Mouse (Mus musculus) bone marrow, adult 2 months (tissue): Measurements from ENCODE around the gene Hoxb3. TPM values are rescaled to one million over a fixed set of nuclear protein-coding genes. Genes with fewer than 3 reads are reported as not detected.

Experiments
- H3K27ac ChIP-seq: fragments of 200-500 bp; 2 replicates; pipeline ENCODE4 v1.5.1; 2012; ENCODE audit warnings: low read depth, mild to moderate bottlenecking, control low read depth, inconsistent platforms, low read length; ENCODE audit not compliant: control insufficient read depth, poor library complexity, insufficient read depth
- H3K4me1 ChIP-seq: fragments of 200-500 bp; 2 replicates; pipeline ENCODE4 v1.6.1; 2011; ENCODE audit warnings: low read length; ENCODE audit not compliant: control insufficient read depth, insufficient read depth
- H3K4me3 ChIP-seq: fragments of 200-500 bp; replicated peaks from 2 replicates; pipeline ENCODE3; 2011; ENCODE audit warnings: mild to moderate bottlenecking, low read depth, low read length, control low read depth; ENCODE audit not compliant: control insufficient read depth
- CTCF ChIP-seq: fragments of 200-500 bp; IDR thresholded peaks from 2 replicates; pipeline ENCODE4 v1.5.1; 2011; ENCODE audit warnings: low read length, control low read depth; ENCODE audit not compliant: control insufficient read depth, insufficient read depth
- POLR2A ChIP-seq: fragments of 200-500 bp; IDR thresholded peaks from 2 replicates; pipeline ENCODE4 v1.6.1; 2011; ENCODE audit warnings: low read depth, mild to moderate bottlenecking, control low read depth, low read length, borderline replicate concordance; ENCODE audit not compliant: control insufficient read depth
- WGBS: fragments of 180-500 bp; shearing (Covaris S2); methylation state at CpG from one replicate; pipeline ENCODE4 v1.1.7; 2018; 5-methylcytosine and 5-hydroxymethylcytosine counted together
- polyA plus RNA-seq: library from polyadenylated mRNA; stranded (reverse); fragments of >200 nt; gene quantifications from 2 replicates; pipeline ENCODE4 v1.2.4, GENCODE M21; 2011; ENCODE audit warnings: low replicate concordance; ENCODE audit not compliant: missing spikeins, insufficient read depth, insufficient read length

Hoxb3 gene
- polyA plus RNA-seq, 1 experiment, result 1.0 TPM

GRCm38 (mm10) chr11:96344061-96344877 is 21.1 kb downstream of the Hoxb3 start:
- TF ChIP-seq POLR2A (no peak), CTCF (no peak)
- Histone ChIP-seq H3K27ac (no peak overlapping the region), H3K4me3 (no peak overlapping the region), H3K4me1 (no peaks in the 10 kb centered on the region)
- WGBS, result 85% methylated on average over 40 of the region's 40 CpGs

- TF ChIP-seq CTCF, result no peak
- no peak for TF ChIP-seq POLR2A
- H3K4me1 ChIP-seq, result no peaks in the 10 kb centered on the region
- 89% methylated on average over 6 of the region's 6 CpGs for WGBS
- H3K27ac ChIP-seq, result no peak overlapping the region
- H3K4me3 ChIP-seq, result no peak overlapping the region
Measured at GRCm38 (mm10) chr11:96344878-96345159, 21.7 kb downstream of the Hoxb3 start.

- no peak for TF ChIP-seq POLR2A
- TF ChIP-seq CTCF, result no peak
- H3K4me3 ChIP-seq, result no peak overlapping the region
- H3K4me1 ChIP-seq, result no peaks in the 10 kb centered on the region
- no peak overlapping the region for H3K27ac ChIP-seq
- 74% methylated on average over 56 of the region's 56 CpGs for WGBS
Measured at GRCm38 (mm10) chr11:96345220-96345892, 22.2 kb downstream of the Hoxb3 start.

- WGBS, result 79% methylated on average over 45 of the region's 45 CpGs
- H3K27ac ChIP-seq, result no peak overlapping the region
- TF ChIP-seq POLR2A, result no peak
- TF ChIP-seq CTCF, result no peak
- no peak overlapping the region for H3K4me3 ChIP-seq
- no peaks in the 10 kb centered on the region for H3K4me1 ChIP-seq
Measured at GRCm38 (mm10) chr11:96345893-96346806, 23.0 kb downstream of the Hoxb3 start.

- H3K4me1 ChIP-seq, result no peaks in the 10 kb centered on the region
- no peak overlapping the region for H3K27ac ChIP-seq
- H3K4me3 ChIP-seq, result no peak overlapping the region
- 77% methylated on average over 5 of the region's 5 CpGs for WGBS
- TF ChIP-seq POLR2A (no peak), CTCF (no peak)
Measured at GRCm38 (mm10) chr11:96346916-96347520, 23.9 kb downstream of the Hoxb3 start.

- Histone ChIP-seq H3K27ac (no peak overlapping the region), H3K4me1 (no peaks in the 10 kb centered on the region), H3K4me3 (no peak overlapping the region)
- no peak for TF ChIP-seq POLR2A
- 54% methylated on average over 4 of the region's 4 CpGs for WGBS
Measured at GRCm38 (mm10) chr11:96347717-96348116, 24.6 kb downstream of the Hoxb3 start.

GRCm38 (mm10) chr11:96348141-96348928 is 25.2 kb downstream of the Hoxb3 start:
- no peak for TF ChIP-seq CTCF
- no peak for TF ChIP-seq POLR2A
- 62% methylated on average over 21 of the region's 21 CpGs for WGBS
- Histone ChIP-seq H3K27ac (no peak overlapping the region), H3K4me1 (no peaks in the 10 kb centered on the region), H3K4me3 (no peak overlapping the region)
